Mouse (Mus musculus): Measurements from ENCODE around the gene Tcam1.
A peak's percentile ranks its signal among the peaks of the same experiment; 100 is the strongest.

DNA sequence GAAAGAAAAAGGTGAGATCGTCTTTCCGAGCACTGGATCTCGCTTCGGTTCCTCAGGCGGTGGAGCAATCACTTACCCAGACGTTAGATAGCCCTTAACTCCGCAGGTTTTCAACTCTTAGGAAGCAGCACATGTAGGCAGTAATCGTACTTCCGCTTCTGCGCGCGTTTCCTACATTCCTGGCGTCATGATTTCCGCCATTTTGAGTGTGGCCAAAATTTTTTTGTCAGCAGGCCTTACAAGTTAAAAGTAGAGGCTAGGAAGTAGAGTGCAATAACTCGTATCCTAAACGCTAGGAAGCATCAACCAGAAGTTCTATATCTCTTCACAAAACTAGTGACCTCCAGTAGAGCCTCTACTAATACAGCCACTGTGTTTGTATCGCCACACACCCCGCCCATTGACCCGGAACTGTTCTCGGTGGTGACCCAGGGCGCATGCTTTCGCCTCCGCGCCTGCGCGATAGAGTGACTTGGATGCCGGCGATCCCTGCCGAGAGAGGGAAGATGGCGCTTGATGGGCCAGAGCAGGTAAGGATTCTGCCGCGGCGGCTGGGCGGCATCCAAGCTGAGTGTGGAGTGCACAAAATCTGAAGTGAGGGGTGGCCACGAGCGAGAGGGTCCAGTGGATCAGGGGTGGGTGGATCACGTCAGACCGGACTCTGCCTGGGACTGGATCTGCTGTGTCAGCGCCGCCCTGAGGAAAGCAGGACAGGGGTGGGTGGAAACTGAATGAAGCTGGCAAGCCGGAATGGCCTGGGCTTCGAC, 20.6 kb upstream of the Tcam1 start, which contains the start of the genes Ftsj3 and Psmc5:
- TF ChIP-seq CTCF (IDR thresholded peaks at IDR 0.05; ENCODE audit: insufficient read depth, low read depth, low read length) (no peak), POLR2A (IDR thresholded peaks at IDR 0.05; ENCODE audit: insufficient read depth, low read depth, low read length) (peak; percentile 87)

All from olfactory bulb, adult 2 months (tissue).